Mouse (Mus musculus) kidney, adult 2 months (tissue): ENCODE results near the gene Slc4a2. TPM values are rescaled to one million over a fixed set of nuclear protein-coding genes. Genes with fewer than 3 reads are reported as not detected.
A peak's percentile ranks its signal among the peaks of the same experiment; 100 is the strongest.

ENCODE experiments used
- DNase-seq: peaks from one replicate; pipeline ENCODE4 v3.0.0; 2021
- H3K27ac ChIP-seq: fragments of 200-500 bp; 2 replicates; pipeline ENCODE4 v1.5.1; 2012; ENCODE audit warnings: low read depth, low read length, control low read depth, inconsistent platforms; ENCODE audit not compliant: insufficient read depth
- H3K27me3 ChIP-seq: fragments of 200-500 bp; replicated peaks from 2 replicates; pipeline ENCODE4 v1.6.1; 2012; ENCODE audit warnings: mild to moderate bottlenecking, moderate library complexity, low read length, inconsistent platforms; ENCODE audit not compliant: control insufficient read depth, insufficient read depth
- H3K36me3 ChIP-seq: fragments of 200-500 bp; 2 replicates; pipeline ENCODE4 v1.6.1; 2012; ENCODE audit warnings: mild to moderate bottlenecking, moderate library complexity, low read length, inconsistent platforms; ENCODE audit not compliant: control insufficient read depth, insufficient read depth
- H3K4me1 ChIP-seq: fragments of 200-500 bp; 2 replicates; pipeline ENCODE4 v1.6.1; 2011; ENCODE audit warnings: low read length; ENCODE audit not compliant: control insufficient read depth, insufficient read depth
- H3K4me3 ChIP-seq: fragments of 200-500 bp; 2 replicates; pipeline ENCODE4 v1.5.1; 2011; ENCODE audit warnings: mild to moderate bottlenecking, low read depth, low read length, control low read depth; ENCODE audit not compliant: insufficient read depth
- CTCF ChIP-seq: fragments of 200-500 bp; conservative IDR thresholded peaks from 2 replicates; pipeline ENCODE4 v1.5.1; 2011; ENCODE audit warnings: low read depth, mild to moderate bottlenecking, control low read depth, low read length, moderate library complexity, mixed read lengths; ENCODE audit not compliant: insufficient read depth, insufficient read length
- POLR2A ChIP-seq: fragments of 200-500 bp; IDR thresholded peaks from one replicate; pipeline ENCODE4 v1.6.1; 2011; ENCODE audit warnings: low read depth, low read length, control low read depth
- WGBS: fragments of 180-500 bp; shearing (Covaris S2); methylation state at CpG from one replicate; pipeline ENCODE4 v1.1.7; 2018; 5-methylcytosine and 5-hydroxymethylcytosine counted together
- polyA plus RNA-seq: library from polyadenylated mRNA; depleted of rRNA; stranded (reverse); fragments of >200 nt; gene quantifications from 2 replicates; pipeline ENCODE4 v1.2.3, GENCODE M21; 2012

Slc4a2 gene
- polyA plus RNA-seq, 1 experiment: 56.8 TPM

DNA sequence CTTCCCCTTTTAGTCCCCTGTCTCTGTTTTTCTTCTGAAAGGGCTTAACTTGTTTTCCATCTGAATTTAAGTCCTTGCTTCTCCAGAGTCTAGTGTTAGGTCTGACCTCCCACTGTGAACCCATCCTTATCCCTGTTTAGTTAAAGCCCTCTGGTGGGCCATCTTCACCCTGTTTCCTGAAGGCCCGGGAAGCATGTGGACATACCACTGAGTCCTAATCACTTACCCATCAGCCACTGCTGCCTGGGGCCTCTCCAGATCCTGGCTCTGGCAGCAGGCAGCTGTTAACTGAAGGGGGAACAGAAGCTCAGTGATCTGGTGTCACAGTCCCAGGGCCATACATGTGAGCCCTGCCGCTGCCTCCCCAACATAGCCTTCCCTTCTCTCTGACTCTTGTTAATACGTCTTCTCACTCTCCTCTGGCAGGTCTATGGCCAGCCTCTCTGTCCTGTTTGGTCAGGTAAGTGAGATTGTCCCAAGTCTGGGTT lies 18.2 kb upstream of the Slc4a2 start:
- 75% methylated on average over 3 of the region's 3 CpGs for WGBS
- DNase-seq: no peak
- no peak overlapping the region for H3K27ac ChIP-seq
- TF ChIP-seq POLR2A (no peak), CTCF (no peak)
- H3K36me3 ChIP-seq: no peaks in the 10 kb centered on the region
- no peaks in the 10 kb centered on the region for H3K27me3 ChIP-seq
- H3K4me1 ChIP-seq: no peaks in the 10 kb centered on the region
- H3K4me3 ChIP-seq: no peak overlapping the region

DNA sequence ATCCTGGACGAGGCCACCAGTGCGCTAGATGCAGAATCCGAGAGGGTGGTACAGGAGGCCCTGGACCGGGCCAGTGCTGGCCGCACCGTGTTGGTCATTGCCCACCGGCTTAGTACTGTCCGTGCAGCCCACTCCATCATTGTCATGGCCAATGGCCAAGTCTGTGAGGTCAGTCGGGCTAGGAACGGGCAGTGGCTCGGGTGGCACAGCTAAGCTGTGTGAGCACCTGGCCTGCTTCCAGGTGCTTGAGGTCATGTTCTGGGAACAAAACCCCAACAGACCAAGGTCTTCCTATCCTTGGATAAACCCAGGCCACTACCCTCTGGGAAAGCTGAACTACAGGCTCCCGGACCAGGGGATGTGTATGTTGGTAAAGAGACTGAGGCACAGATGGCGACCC lies 15.0 kb upstream of the Slc4a2 start:
- H3K4me3 ChIP-seq: no peak overlapping the region
- DNase-seq: peak; percentile 34
- H3K27me3 ChIP-seq: no peaks in the 10 kb centered on the region
- no peaks in the 10 kb centered on the region for H3K4me1 ChIP-seq
- TF ChIP-seq POLR2A (no peak), CTCF (no peak)
- H3K27ac ChIP-seq: no peak overlapping the region
- H3K36me3 ChIP-seq: no peaks in the 10 kb centered on the region
- 66% methylated on average over 13 of the region's 13 CpGs for WGBS

DNA sequence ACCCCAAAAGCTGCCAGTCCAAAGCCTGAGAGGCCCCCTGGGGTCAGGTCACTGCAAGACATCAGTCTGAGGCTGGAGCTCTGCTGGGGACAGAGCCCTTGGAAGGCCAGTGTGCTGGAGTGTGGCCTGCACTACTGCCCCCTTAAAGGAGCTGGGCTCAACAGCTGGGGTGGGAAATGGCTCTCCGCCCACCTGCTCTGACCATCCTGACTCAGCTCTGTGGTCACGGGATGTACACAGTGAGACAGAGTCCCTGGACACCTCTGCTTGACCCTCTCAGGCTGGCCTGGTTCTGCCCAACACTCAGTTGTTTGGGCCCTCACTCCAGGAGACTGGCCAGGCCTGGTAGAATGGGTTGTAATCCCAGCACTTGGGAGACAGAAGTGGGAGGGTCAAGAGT lies 14.2 kb upstream of the Slc4a2 start:
- TF ChIP-seq CTCF (no peak), POLR2A (no peak)
- no peaks in the 10 kb centered on the region for H3K27me3 ChIP-seq
- H3K4me1 ChIP-seq: no peaks in the 10 kb centered on the region
- H3K4me3 ChIP-seq: no peak overlapping the region
- no peak overlapping the region for H3K27ac ChIP-seq
- H3K36me3 ChIP-seq: no peaks in the 10 kb centered on the region
- 65% methylated on average over 2 of the region's 2 CpGs for WGBS
- DNase-seq: no peak

DNA sequence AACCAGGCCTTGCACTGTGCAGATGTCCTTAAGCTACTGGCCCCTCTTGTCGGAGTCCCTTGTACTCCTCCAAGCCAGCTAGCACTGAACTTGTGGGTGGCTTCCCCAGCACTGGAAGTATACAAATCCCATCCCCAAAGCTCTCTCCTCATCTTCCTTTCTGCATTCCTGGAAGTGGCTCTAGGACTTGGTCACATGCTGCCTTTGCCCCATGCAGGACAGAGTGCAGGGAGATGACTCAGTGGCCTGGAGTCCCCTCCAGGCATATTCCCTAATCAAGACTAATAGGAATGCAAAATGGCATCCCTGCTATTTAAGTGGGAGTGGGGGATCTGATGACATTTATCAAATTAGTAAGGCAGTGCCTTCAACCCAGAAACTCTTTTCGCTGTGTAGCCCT lies 11.6 kb upstream of the Slc4a2 start:
- TF ChIP-seq CTCF (no peak), POLR2A (no peak)
- no peak overlapping the region for H3K4me3 ChIP-seq
- H3K36me3 ChIP-seq: no peaks in the 10 kb centered on the region
- H3K4me1 ChIP-seq: no peaks in the 10 kb centered on the region
- 86% methylated on average over 2 of the region's 2 CpGs for WGBS
- DNase-seq: no peak
- H3K27ac ChIP-seq: no peak overlapping the region
- no peaks in the 10 kb centered on the region for H3K27me3 ChIP-seq

DNA sequence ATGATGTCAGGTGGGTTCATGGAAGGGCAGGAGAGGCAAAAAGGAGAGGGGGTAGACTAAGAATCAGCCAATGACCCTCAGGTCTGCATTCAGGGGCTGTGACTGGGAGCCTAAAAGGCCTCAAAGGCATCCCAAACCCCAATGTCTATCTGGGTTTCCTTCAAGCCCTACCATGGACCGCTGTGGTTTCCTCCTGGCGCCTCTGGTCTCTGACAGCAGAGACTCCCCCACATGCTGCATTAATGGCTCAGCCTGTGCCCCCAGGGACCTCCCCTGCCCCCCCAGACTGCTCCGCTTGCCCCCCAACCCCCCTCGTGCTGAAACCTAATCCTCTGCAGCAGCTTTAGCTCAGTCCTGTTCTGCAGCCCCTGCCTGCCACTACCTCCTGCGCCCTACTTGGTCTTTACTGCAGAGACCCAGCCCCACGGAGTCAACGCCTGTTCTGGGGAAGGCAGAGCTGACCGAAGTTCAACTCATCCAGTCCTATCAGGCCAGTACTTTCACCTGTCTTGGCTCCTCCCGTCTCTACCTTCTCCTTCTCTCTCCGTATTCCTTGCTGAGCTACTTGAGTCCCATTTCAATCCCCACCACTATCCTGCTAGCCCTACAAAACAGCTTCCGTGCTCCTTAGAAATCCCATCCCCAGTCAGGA lies 10.5 kb upstream of the Slc4a2 start, which contains the start of gene Asic3:
Gene Asic3 (plus strand): TSS at position 351 of the 652 bp plus-strand sequence.
- H3K36me3 ChIP-seq: no peaks in the 10 kb centered on the region
- H3K27ac ChIP-seq: no peak within 1 kb of the TSS
- no peaks in the 10 kb centered on the region for H3K27me3 ChIP-seq
- no peak within 1 kb of the TSS for H3K4me3 ChIP-seq
- TF ChIP-seq CTCF (no peak), POLR2A (no peak)
- peak; percentile 49 for DNase-seq
- no peaks in the 10 kb centered on the region for H3K4me1 ChIP-seq
- WGBS: 26% methylated on average over 11 of the region's 11 CpGs

DNA sequence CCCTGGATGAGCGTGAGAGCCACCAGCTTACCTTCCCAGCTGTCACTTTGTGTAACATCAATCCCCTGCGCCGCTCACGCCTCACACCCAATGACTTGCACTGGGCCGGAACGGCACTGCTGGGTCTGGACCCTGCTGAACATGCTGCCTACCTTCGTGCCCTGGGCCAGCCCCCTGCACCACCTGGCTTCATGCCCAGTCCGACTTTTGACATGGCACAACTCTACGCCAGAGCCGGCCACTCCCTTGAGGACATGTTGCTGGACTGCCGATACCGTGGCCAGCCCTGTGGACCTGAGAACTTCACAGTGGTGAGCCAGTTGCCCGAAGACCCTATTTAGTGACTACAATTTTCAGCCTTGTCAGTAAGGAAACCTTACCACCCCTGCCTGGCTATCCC lies 9.7 kb upstream of the Slc4a2 start:
- no peak overlapping the region for H3K27ac ChIP-seq
- no peaks in the 10 kb centered on the region for H3K4me1 ChIP-seq
- no peaks in the 10 kb centered on the region for H3K36me3 ChIP-seq
- no peaks in the 10 kb centered on the region for H3K27me3 ChIP-seq
- no peak overlapping the region for H3K4me3 ChIP-seq
- DNase-seq: no peak
- no peak for TF ChIP-seq CTCF
- TF ChIP-seq POLR2A: no peak
- 48% methylated on average over 13 of the region's 13 CpGs for WGBS

DNA sequence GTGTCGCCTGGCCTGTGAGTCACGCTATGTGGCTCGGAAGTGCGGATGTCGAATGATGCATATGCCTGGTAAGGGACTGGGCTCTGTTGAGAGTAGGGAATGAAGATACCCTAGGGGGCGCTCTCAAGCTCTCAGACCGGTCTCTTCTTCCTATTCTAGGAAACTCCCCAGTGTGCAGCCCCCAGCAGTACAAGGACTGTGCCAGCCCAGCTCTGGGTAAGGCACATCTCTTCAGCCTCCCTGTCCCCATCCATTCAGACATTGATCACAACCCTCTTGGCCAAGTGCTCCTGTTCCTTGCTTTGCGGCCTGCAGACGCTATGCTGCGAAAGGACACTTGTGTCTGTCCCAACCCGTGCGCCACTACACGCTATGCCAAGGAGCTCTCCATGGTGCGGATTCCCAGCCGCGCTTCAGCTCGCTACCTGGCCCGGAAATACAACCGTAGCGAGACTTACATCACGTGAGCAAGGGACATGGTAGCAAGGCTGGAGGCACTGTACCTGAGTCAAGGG lies 7.4 kb upstream of the Slc4a2 start:
- WGBS: 4% methylated on average over 21 of the region's 21 CpGs
- no peaks in the 10 kb centered on the region for H3K4me1 ChIP-seq
- no peaks in the 10 kb centered on the region for H3K36me3 ChIP-seq
- H3K4me3 ChIP-seq: no peak overlapping the region
- DNase-seq: peak; percentile 71
- no peaks in the 10 kb centered on the region for H3K27me3 ChIP-seq
- TF ChIP-seq CTCF (peak; percentile 65), POLR2A (no peak)
- no peak overlapping the region for H3K27ac ChIP-seq
